Mouse (Mus musculus) forebrain, embryonic 16.5 days (tissue): ENCODE measurements around the gene Sept10. TPM values are rescaled to one million over a fixed set of nuclear protein-coding genes. Genes with fewer than 3 reads are reported as not detected.
A peak's percentile ranks its signal among the peaks of the same experiment; 100 is the strongest.

Experiments
- ATAC-seq: fragments of 200-750 bp; cut with Nextera tagmentation; 2 replicates; pipeline ENCODE4 v1.8.0; 2017; ENCODE audit warnings: mild to moderate bottlenecking, moderate library complexity
- H3K27ac ChIP-seq: fragments of 300-500 bp; sonication (generic); 2 replicates; pipeline ENCODE4 v1.5.1; 2014; ENCODE audit warnings: low read length, control low read depth
- H3K27me3 ChIP-seq: fragments of 300-500 bp; sonication (generic); replicated peaks from 2 replicates; pipeline ENCODE4 v1.6.1; 2014; ENCODE audit warnings: low read length; ENCODE audit not compliant: control insufficient read depth, insufficient read depth
- H3K36me3 ChIP-seq: fragments of 300-500 bp; sonication (generic); 2 replicates; pipeline ENCODE4 v1.6.1; 2014; ENCODE audit not compliant: control insufficient read depth, insufficient read depth
- H3K4me1 ChIP-seq: fragments of 300-500 bp; sonication (generic); replicated peaks from 2 replicates; pipeline ENCODE4 v1.6.1; 2014; ENCODE audit warnings: low read length; ENCODE audit not compliant: control insufficient read depth, insufficient read depth
- H3K4me2 ChIP-seq: fragments of 300-500 bp; sonication (generic); 2 replicates; pipeline ENCODE4 v1.6.1; 2014; ENCODE audit warnings: mild to moderate bottlenecking, low read length, control low read depth
- H3K4me3 ChIP-seq: fragments of 300-500 bp; sonication (generic); replicated peaks from 2 replicates; pipeline ENCODE4 v1.5.1; 2014; ENCODE audit warnings: mild to moderate bottlenecking, low read length, control low read depth
- H3K9ac ChIP-seq: fragments of 300-500 bp; sonication (generic); replicated peaks from 2 replicates; pipeline ENCODE4 v1.6.1; 2014; ENCODE audit warnings: low read depth, low read length, control low read depth
- H3K9me3 ChIP-seq: fragments of 300-500 bp; sonication (generic); 2 replicates; pipeline ENCODE4 v1.6.1; 2016; ENCODE audit warnings: low read length; ENCODE audit not compliant: control insufficient read depth
- WGBS: fragments of 180-500 bp; shearing (Covaris S2); extraction: QIAGEN DNeasy Blood & Tissue Kit; methylation state at CpG from one replicate; pipeline ENCODE4 v1.1.7; 2014; 5-methylcytosine and 5-hydroxymethylcytosine counted together
- polyA plus RNA-seq: library from polyadenylated mRNA; unstranded; fragments of >200 nt; fragmentation: Nextera tagmentation; extraction: Ambion mirVana; gene quantifications from 2 replicates; pipeline ENCODE4 v1.2.1, GENCODE M21; 2015

Gene Sept10
- polyA plus RNA-seq: 21.7 and 28.3 TPM in 2 replicates

DNA sequence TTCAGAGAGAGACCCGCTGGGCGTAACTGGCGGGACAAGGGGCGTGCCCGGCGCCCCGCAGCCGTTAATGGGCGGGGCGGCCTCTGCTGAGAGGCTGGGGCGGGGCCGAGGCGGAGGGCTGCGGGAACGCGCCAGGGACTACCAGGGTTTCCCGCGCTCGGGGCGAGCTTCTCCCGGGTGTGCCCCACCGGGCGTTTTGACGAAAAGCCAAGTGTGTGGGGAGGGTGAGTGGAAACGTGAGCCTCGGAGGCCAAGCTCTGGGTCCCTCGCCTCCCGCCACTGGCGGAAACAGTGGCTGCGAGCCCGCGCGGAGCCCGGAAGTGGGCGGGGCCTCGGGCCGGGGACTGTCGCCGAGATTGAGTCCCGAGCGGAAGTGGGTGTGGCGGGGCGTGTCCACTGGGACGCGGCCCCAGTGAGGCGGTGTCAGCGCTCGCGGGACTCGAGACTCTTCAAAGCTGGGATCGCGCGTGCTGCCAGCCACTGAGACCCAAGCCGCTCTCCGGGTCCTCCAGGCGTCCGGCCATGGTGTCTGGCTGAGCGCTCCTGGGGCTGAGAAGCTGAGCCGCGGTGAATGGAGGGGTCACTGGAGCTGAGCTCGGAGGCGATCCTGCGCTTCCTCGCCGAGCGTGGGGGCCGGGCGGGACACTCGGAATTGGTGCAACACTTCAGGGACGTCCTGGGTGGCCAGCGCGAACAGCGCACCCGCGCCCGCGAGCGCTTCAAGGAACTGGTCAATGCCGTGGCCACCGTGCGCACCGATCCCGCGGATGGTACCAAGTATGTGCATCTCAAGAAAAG is at the start of gene Sept10, which contains the start of gene Sowahc:
Gene Sept10, minus strand, starts transcription at position 375 of the 798 bp plus-strand sequence.
Gene Sowahc, plus strand, starts transcription at position 481 of the 798 bp plus-strand sequence.
- Histone ChIP-seq H3K9me3 (no peaks in the 10 kb centered on the region), H3K9ac (peak within 1 kb of the TSS; percentile 91)
- under 1% methylated on average over 80 of the region's 84 CpGs for WGBS

DNA sequence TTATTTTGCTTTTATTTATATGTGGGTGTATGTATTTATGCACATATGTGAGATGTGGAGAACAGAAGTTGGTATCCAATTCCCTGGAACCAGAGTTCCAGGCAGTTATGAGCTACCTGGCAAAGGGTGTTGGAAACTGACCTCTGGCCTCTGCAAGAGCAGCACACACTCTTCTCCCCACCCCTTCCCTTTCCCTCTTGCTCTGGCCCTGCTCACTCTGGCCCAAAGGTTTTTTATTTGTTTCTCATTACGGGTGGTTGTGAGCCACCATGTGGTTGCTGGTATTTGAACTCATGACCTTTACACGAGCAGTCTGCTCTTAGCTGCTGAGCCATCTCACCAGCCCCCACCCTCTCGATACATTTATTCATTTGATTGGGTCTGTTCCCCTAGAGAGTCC is 47.1 kb upstream of the Sept10 start:
- ATAC-seq: no peak
- H3K4me3 ChIP-seq: no peak overlapping the region

More for the DNA sequence above, at the start of gene Sept10, which contains the start of gene Sowahc:
- Histone ChIP-seq H3K4me1 (peaks cover 23% of the 10 kb centered on the region), H3K27ac (peak within 1 kb of the TSS; percentile 97), H3K4me3 (peak within 1 kb of the TSS; percentile 96), H3K36me3 (no peaks in the 10 kb centered on the region), H3K4me2 (peak within 1 kb of the TSS; percentile 100), H3K27me3 (no peaks in the 10 kb centered on the region)
- peak; percentile 97 for ATAC-seq

DNA sequence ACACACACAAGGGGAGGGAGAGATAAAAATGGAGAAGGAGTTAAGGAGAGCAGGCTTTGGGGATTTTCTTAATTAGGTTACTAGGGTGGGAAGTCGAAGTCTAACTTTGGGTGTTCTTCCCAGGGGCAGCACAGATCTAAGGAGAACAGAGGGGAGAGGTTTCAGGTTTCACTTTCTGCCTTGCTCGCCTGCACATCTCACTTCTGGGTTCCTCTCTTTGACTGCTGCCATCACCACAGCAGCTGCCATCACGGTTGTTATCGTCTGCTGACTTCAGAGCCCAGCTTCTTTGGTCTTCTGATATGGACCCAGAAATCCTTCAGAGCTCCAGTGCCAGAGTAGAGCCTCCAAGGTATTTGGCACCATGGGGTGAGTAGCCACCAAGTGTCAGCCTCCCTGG is 46.5 kb upstream of the Sept10 start:
- Histone ChIP-seq H3K9ac (no peak overlapping the region), H3K27me3 (no peaks in the 10 kb centered on the region), H3K4me2 (no peak overlapping the region), H3K9me3 (no peaks in the 10 kb centered on the region), H3K36me3 (no peaks in the 10 kb centered on the region), H3K4me1 (no peaks in the 10 kb centered on the region), H3K27ac (no peak overlapping the region), H3K4me3 (no peak overlapping the region)
- 63% methylated on average over 4 of the region's 4 CpGs for WGBS
- ATAC-seq: no peak

More for the DNA sequence above, 47.1 kb upstream of the Sept10 start:
- Histone ChIP-seq H3K9ac (no peak overlapping the region), H3K36me3 (no peaks in the 10 kb centered on the region), H3K27ac (no peak overlapping the region), H3K9me3 (no peaks in the 10 kb centered on the region), H3K27me3 (no peaks in the 10 kb centered on the region), H3K4me1 (no peaks in the 10 kb centered on the region), H3K4me2 (no peak overlapping the region)
- 73% methylated on average over 3 of the region's 3 CpGs for WGBS

DNA sequence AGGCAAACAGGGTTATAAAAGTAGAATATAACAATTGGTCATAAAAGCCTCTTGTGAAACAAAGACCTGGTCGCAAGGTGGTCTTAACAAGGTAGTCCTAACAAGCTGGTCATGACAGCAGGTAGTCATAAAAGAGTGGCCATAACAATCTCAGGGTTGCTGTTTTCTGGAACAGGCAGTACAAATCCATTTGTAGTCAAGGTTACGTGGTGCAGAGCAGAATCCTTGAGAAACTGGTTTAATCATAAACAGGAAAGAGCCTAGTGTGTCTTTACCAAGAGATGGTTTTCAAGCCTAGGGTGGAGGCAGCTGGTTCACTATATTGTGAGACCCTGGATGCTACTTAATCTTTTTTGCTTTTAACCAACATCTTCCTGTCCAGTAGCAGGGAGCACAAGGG is 45.6 kb upstream of the Sept10 start:
- 88% methylated on average over 2 of the region's 2 CpGs for WGBS
- H3K4me2 ChIP-seq: no peak overlapping the region
- H3K4me3 ChIP-seq: no peak overlapping the region
- H3K9ac ChIP-seq: no peak overlapping the region
- no peaks in the 10 kb centered on the region for H3K36me3 ChIP-seq
- H3K4me1 ChIP-seq: no peaks in the 10 kb centered on the region
- no peak overlapping the region for H3K27ac ChIP-seq
- H3K9me3 ChIP-seq: no peaks in the 10 kb centered on the region
- H3K27me3 ChIP-seq: no peaks in the 10 kb centered on the region
- ATAC-seq: no peak

DNA sequence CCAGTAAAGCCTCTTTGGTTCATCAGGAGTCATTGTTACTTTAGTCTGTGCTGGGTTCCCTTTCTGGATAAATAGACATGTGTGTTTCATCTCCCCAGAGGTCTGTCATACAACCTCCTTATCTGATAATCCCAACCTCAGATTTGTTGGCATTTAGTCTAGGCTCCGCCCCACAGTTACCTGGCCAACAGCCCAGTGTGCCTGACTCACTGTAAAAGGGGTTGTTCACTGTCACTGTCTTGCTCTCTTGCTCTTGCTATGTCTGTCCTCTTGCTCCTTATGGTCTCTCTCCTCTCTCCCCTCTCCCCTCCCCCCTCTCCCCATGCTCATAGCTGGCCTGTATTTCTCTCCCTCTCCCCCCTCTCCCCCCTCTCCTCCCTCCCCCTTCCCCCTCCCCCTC is 44.5 kb upstream of the Sept10 start:
- Histone ChIP-seq H3K36me3 (no peaks in the 10 kb centered on the region), H3K27ac (no peak overlapping the region), H3K9me3 (no peaks in the 10 kb centered on the region), H3K4me2 (no peak overlapping the region), H3K27me3 (no peaks in the 10 kb centered on the region), H3K4me3 (no peak overlapping the region), H3K9ac (no peak overlapping the region), H3K4me1 (no peaks in the 10 kb centered on the region)
- ATAC-seq: no peak
- 88% methylated on average over 1 of the region's 1 CpGs for WGBS

DNA sequence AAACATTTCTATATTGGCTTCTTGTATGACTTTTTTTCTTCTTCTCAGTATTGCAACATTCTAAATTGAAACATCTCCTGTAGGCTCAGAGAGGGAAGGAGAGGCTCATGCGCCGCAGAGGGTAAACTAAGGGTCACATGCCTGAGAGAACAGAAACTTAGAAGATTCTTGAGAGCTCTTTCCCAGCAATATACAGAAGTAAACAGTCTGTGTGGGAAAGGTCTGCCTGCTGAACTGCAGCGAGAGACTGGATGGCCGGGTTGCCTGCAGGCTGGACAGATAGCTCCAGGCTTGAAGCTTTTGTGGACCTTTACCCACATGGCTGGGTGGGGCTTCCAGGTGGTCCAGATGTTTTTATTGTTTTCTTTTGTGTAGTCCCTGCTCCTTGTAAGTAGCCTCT is 44.0 kb upstream of the Sept10 start:
- H3K27ac ChIP-seq: no peak overlapping the region
- H3K9ac ChIP-seq: no peak overlapping the region
- WGBS: 74% methylated on average over 4 of the region's 4 CpGs
- no peak overlapping the region for H3K4me2 ChIP-seq
- no peaks in the 10 kb centered on the region for H3K27me3 ChIP-seq
- no peaks in the 10 kb centered on the region for H3K36me3 ChIP-seq
- no peaks in the 10 kb centered on the region for H3K9me3 ChIP-seq
- no peak for ATAC-seq
- H3K4me3 ChIP-seq: no peak overlapping the region
- H3K4me1 ChIP-seq: no peaks in the 10 kb centered on the region

DNA sequence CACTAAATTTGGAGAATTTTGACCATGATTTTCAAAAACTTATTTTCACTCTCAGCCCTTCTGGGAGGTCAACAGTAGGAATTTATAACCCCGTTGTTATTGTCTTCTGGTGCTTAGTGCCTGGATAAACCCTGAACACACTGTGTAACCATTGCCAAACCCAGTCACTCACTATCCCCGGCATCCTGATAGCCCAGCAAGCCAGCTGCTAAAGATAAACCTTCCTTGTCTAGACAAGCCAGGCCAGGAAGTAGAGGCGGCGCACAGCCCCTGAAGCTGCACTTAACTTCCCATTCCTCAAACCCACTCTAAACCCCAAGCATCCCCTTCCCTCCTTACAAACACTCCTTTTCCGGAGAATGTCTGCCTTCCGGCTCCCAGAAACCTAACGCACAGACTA is 43.4 kb upstream of the Sept10 start:
- Histone ChIP-seq H3K4me1 (no peaks in the 10 kb centered on the region), H3K27me3 (no peaks in the 10 kb centered on the region), H3K27ac (no peak overlapping the region), H3K9ac (no peak overlapping the region), H3K4me3 (no peak overlapping the region), H3K4me2 (no peak overlapping the region), H3K36me3 (no peaks in the 10 kb centered on the region), H3K9me3 (no peaks in the 10 kb centered on the region)
- no peak for ATAC-seq
- 83% methylated on average over 7 of the region's 7 CpGs for WGBS

DNA sequence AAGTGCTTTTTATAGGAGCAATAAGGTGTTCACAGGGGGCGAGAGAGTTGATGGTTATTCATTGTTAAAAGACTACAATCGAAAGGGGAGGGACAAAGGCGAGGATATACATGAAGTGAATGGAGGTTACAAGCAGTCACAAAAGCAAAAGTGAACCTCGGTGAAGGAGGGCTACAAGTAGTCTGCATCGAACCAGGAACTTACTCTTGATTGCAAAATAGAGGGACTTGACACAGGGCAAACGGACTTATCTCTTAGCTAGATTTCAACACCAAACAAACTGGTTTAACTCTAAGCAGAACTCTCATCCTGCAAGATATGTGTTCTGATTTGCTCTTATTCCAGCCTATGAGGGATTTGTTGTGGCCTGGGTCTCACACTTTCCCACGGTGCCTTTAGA is 41.3 kb upstream of the Sept10 start:
- ATAC-seq: no peak
- no peak overlapping the region for H3K4me2 ChIP-seq
- peaks cover 8% of the 10 kb centered on the region; the same call in 1 of the 2 replicates for H3K4me1 ChIP-seq
- H3K9ac ChIP-seq: no peak overlapping the region
- no peaks in the 10 kb centered on the region for H3K36me3 ChIP-seq
- no peaks in the 10 kb centered on the region for H3K27me3 ChIP-seq
- no peaks in the 10 kb centered on the region for H3K9me3 ChIP-seq
- no peak overlapping the region for H3K4me3 ChIP-seq
- H3K27ac ChIP-seq: no peak overlapping the region
- 61% methylated on average over 7 of the region's 7 CpGs for WGBS

DNA sequence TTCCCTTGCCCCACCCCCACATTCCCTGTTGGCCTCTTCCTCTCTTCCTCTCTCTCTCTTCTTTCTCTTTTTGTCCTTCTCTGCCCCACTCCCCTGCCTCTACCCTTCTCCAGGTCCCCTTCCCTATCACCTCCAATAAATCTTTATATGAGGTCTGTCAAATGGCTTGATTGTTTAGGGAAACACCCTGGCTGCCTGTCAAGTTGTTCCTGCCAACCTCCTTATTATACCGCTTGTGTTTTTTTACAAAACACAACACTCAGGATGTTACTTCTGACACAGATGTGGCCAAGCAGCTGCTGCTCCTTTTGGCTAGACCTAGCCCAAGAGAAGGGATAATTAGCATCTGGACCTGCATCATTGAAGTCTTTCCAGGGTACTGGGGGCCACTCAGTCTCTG is 40.4 kb upstream of the Sept10 start:
- Histone ChIP-seq H3K9ac (no peak overlapping the region), H3K4me3 (no peak overlapping the region), H3K27me3 (no peaks in the 10 kb centered on the region), H3K27ac (no peak overlapping the region), H3K4me1 (peaks cover 8% of the 10 kb centered on the region; the same call in 1 of the 2 replicates), H3K4me2 (no peak overlapping the region), H3K36me3 (no peaks in the 10 kb centered on the region), H3K9me3 (no peaks in the 10 kb centered on the region)
- 67% methylated on average over 1 of the region's 1 CpGs for WGBS
- no peak for ATAC-seq
